Mouse (Mus musculus) lung, postnatal 0 days (tissue): ENCODE results near the gene Dnmbp.

Source experiments
- CTCF ChIP-seq: IDR thresholded peaks from 2 replicates; pipeline ENCODE4 v1.5.1; 2016; ENCODE audit warnings: antibody characterized with exemption, mild to moderate bottlenecking
- EP300 ChIP-seq: IDR thresholded peaks from 2 replicates; pipeline ENCODE4 v1.6.1; 2016; ENCODE audit warnings: antibody characterized with exemption, mild to moderate bottlenecking, control low read depth

- TF ChIP-seq CTCF (no peak), EP300 (no peak)
Measured at GRCm38 (mm10) chr19:43815661-43816414, 124.2 kb downstream of the Dnmbp start.
